Mouse (Mus musculus) T-cell, adult 2 months (primary cell): ENCODE results near the gene Sdr42e1.

Experiments used
- DNase-seq: peaks from one replicate; pipeline ENCODE4 v3.0.0; 2022; ENCODE audit warnings: low spot score

The Sdr42e1 gene

GRCm38 (mm10) chr8:117660358-117661031, 13.0 kb downstream of the Sdr42e1 start:
- DNase-seq = no peak

- DNase-seq = no peak
Observed at GRCm38 (mm10) chr8:117658990-117659389, 14.5 kb downstream of the Sdr42e1 start.

GRCm38 (mm10) chr8:117652318-117652717, 21.2 kb downstream of the Sdr42e1 start:
- DNase-seq = no peak

GRCm38 (mm10) chr8:117646440-117646839, 27.0 kb downstream of the Sdr42e1 start:
- DNase-seq = no peak

- DNase-seq = no peak
Observed at GRCm38 (mm10) chr8:117646020-117646419, 27.5 kb downstream of the Sdr42e1 start.

- no peak for DNase-seq
Observed at GRCm38 (mm10) chr8:117645486-117645885, 28.0 kb downstream of the Sdr42e1 start.

- DNase-seq = no peak
Observed at GRCm38 (mm10) chr8:117639631-117640030, 33.9 kb downstream of the Sdr42e1 start.

GRCm38 (mm10) chr8:117637462-117637861, 36.0 kb downstream of the Sdr42e1 start:
- DNase-seq = no peak

- DNase-seq = no peak
Observed at GRCm38 (mm10) chr8:117634406-117634805, 39.1 kb downstream of the Sdr42e1 start.

GRCm38 (mm10) chr8:117632532-117632931, 41.0 kb downstream of the Sdr42e1 start:
- DNase-seq = no peak

- no peak for DNase-seq
Observed at GRCm38 (mm10) chr8:117627096-117627495, 46.4 kb downstream of the Sdr42e1 start.

GRCm38 (mm10) chr8:117626040-117626838, 47.2 kb downstream of the Sdr42e1 start:
- DNase-seq = no peak

- DNase-seq = no peak
Observed at GRCm38 (mm10) chr8:117612861-117613260, 60.6 kb downstream of the Sdr42e1 start.
